Mouse (Mus musculus) stomach, postnatal 0 days (tissue): ENCODE data around the gene Jpt2.

Source experiments
- CTCF ChIP-seq: IDR thresholded peaks from 2 replicates; pipeline ENCODE4 v1.5.1; 2016; ENCODE audit warnings: antibody characterized with exemption, low read depth, mild to moderate bottlenecking, moderate library complexity
- EP300 ChIP-seq: optimal IDR thresholded peaks from 2 replicates; pipeline ENCODE3; 2016; ENCODE audit warnings: antibody characterized with exemption

DNA sequence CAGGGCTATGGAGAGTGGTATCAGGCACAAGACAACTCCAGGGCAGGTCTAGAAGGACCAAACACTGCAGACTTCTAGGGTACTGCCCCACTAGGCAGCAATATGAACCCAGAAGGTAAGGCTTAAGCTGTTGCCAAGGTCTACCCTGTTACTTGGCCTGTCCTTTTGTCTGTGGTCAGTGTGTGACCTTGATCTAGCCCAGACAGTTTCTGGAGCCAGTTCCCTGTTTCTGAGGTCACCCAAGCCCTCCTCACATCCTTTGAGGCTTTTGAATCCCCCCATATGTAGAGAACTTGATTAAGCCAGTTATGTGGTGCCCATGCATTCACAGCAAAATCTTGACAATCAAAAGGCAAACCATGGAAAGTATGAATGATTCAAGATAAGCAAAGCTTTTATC lies 24.8 kb downstream of the Jpt2 start:
- TF ChIP-seq EP300, result no peak
- no peak for TF ChIP-seq CTCF
